Mouse (Mus musculus): ENCODE data around the gene Chml. TPM values are rescaled to one million over a fixed set of nuclear protein-coding genes. Genes with fewer than 3 reads are reported as not detected.

The Chml gene
- polyA plus RNA-seq, 1 experiment from 2014 or later = 2.1 TPM

GRCm38 (mm10) chr1:175639072-175639471 is 53.6 kb downstream of the Chml start:
- Histone ChIP-seq H3K9me3 (replicated peaks; ENCODE audit: low read length) (no peaks in the 10 kb centered on the region), H3K36me3 (ENCODE audit: insufficient read depth, low read length) (no peaks in the 10 kb centered on the region), H3K4me3 (replicated peaks; ENCODE audit: low read depth, low read length) (no peak overlapping the region), H3K27ac (no peak overlapping the region), H3K9ac (ENCODE audit: low read depth, low read length) (no peak overlapping the region), H3K27me3 (ENCODE audit: insufficient read depth, low read length) (no peaks in the 10 kb centered on the region), H3K4me2 (ENCODE audit: low read length) (no peak overlapping the region), H3K4me1 (replicated peaks; ENCODE audit: insufficient read depth, low read length) (no peaks in the 10 kb centered on the region)
- no peak for ATAC-seq (replicated peaks; ENCODE audit: low FRiP score, low read depth)
- no peak for TF ChIP-seq CTCF (IDR thresholded peaks at IDR 0.05; ENCODE audit: low read depth)
- DNase-seq (ENCODE audit: low spot score) = no peak
- WGBS = 85% methylated on average over 7 of the region's 7 CpGs

GRCm38 (mm10) chr1:175637677-175638076 is 55.0 kb downstream of the Chml start:
- 78% methylated on average over 7 of the region's 7 CpGs for whole genome bisulfite sequencing
- no peaks in the 10 kb centered on the region for H3K9me3 ChIP-seq (replicated peaks; ENCODE audit: low read length)
- no peak overlapping the region for H3K27ac ChIP-seq
- no peaks in the 10 kb centered on the region for H3K4me1 ChIP-seq (replicated peaks; ENCODE audit: insufficient read depth, low read length)
- H3K36me3 ChIP-seq (ENCODE audit: insufficient read depth, low read length) = no peaks in the 10 kb centered on the region
- no peak for ATAC-seq (replicated peaks; ENCODE audit: low FRiP score, low read depth)
- H3K4me3 ChIP-seq (replicated peaks; ENCODE audit: low read depth, low read length) = no peak overlapping the region
- TF ChIP-seq CTCF (IDR thresholded peaks at IDR 0.05; ENCODE audit: low read depth) = no peak
- no peak overlapping the region for H3K9ac ChIP-seq (ENCODE audit: low read depth, low read length)
- H3K4me2 ChIP-seq (ENCODE audit: low read length) = no peak overlapping the region
- H3K27me3 ChIP-seq (ENCODE audit: insufficient read depth, low read length) = no peaks in the 10 kb centered on the region
- DNase-seq (ENCODE audit: low spot score) = no peak

- Histone ChIP-seq H3K9ac (ENCODE audit: low read depth, low read length) (no peak overlapping the region), H3K36me3 (ENCODE audit: insufficient read depth, low read length) (no peaks in the 10 kb centered on the region), H3K4me2 (ENCODE audit: low read length) (no peak overlapping the region), H3K9me3 (replicated peaks; ENCODE audit: low read length) (no peaks in the 10 kb centered on the region), H3K4me3 (replicated peaks; ENCODE audit: low read depth, low read length) (no peak overlapping the region), H3K4me1 (replicated peaks; ENCODE audit: insufficient read depth, low read length) (no peaks in the 10 kb centered on the region), H3K27me3 (ENCODE audit: insufficient read depth, low read length) (no peaks in the 10 kb centered on the region), H3K27ac (no peak overlapping the region)
- no peak for TF ChIP-seq CTCF (IDR thresholded peaks at IDR 0.05; ENCODE audit: low read depth)
- ATAC-seq (replicated peaks; ENCODE audit: low FRiP score, low read depth) (no peak), DNase-seq (ENCODE audit: low spot score) (no peak)
- 95% methylated on average over 14 of the region's 14 CpGs for WGBS
These were observed 60.2 kb downstream of the Chml start for GRCm38 (mm10) chr1:175632470-175632869.

Other genes with a start within 250 kb of the Chml start
- gene Rgs7, start 200.4 kb downstream of the Chml start, polyA plus RNA-seq (2015; fragmentation: Nextera tagmentation; extraction: Ambion mirVana) = 0.40 and 0.53 TPM in 2 replicates
- 0.43 and 0.49 TPM in 2 replicates for gene Kmo, start 72.5 kb downstream of the Chml start, polyA plus RNA-seq (2015; fragmentation: Nextera tagmentation; extraction: Ambion mirVana)
- 161 and 162 TPM in 2 replicates for gene Fh1, start 67.3 kb downstream of the Chml start, polyA plus RNA-seq (2015; fragmentation: Nextera tagmentation; extraction: Ambion mirVana)
- 10.3 and 10.5 TPM in 2 replicates for gene Opn3, start 125 bp downstream of the Chml start, polyA plus RNA-seq (2015; fragmentation: Nextera tagmentation; extraction: Ambion mirVana)
- gene Wdr64, start 5.7 kb upstream of the Chml start, polyA plus RNA-seq (2015; fragmentation: Nextera tagmentation; extraction: Ambion mirVana) = not detected in 2 replicates
- 25.5 and 32.8 TPM in 2 replicates for gene Exo1, start 187.7 kb upstream of the Chml start, polyA plus RNA-seq (2015; fragmentation: Nextera tagmentation; extraction: Ambion mirVana)
- gene Gm38100, start 227.4 kb upstream of the Chml start, polyA plus RNA-seq (2015; fragmentation: Nextera tagmentation; extraction: Ambion mirVana) = not detected in 2 replicates